Mouse (Mus musculus) testis, adult 2 months (tissue): ENCODE data around the gene Pgls. TPM values are rescaled to one million over a fixed set of nuclear protein-coding genes. Genes with fewer than 3 reads are reported as not detected.

Experiments
- H3K27ac ChIP-seq: fragments of 200-500 bp; 2 replicates; pipeline ENCODE4 v1.5.1; 2012; ENCODE audit warnings: low read depth, low read length; ENCODE audit not compliant: control insufficient read depth, insufficient read depth
- H3K27me3 ChIP-seq: fragments of 200-500 bp; 2 replicates; pipeline ENCODE4 v1.6.1; 2012; ENCODE audit warnings: mild to moderate bottlenecking, low read length, moderate library complexity; ENCODE audit not compliant: control insufficient read depth, insufficient read depth
- H3K36me3 ChIP-seq: fragments of 200-500 bp; 2 replicates; pipeline ENCODE4 v1.6.1; 2012; ENCODE audit warnings: mild to moderate bottlenecking, low read length; ENCODE audit not compliant: control insufficient read depth, insufficient read depth
- H3K4me1 ChIP-seq: fragments of 200-500 bp; 2 replicates; pipeline ENCODE4 v1.6.1; 2012; ENCODE audit warnings: low read length; ENCODE audit not compliant: control insufficient read depth, insufficient read depth
- H3K4me3 ChIP-seq: fragments of 200-500 bp; 2 replicates; pipeline ENCODE4 v1.5.1; 2012; ENCODE audit warnings: low read depth, mild to moderate bottlenecking, low read length, moderate library complexity, mixed read lengths; ENCODE audit not compliant: control insufficient read depth
- CTCF ChIP-seq: fragments of 200-500 bp; IDR thresholded peaks from 2 replicates; pipeline ENCODE4 v1.5.1; 2012; ENCODE audit warnings: low read depth, mild to moderate bottlenecking, inconsistent platforms, low read length, moderate library complexity; ENCODE audit not compliant: control insufficient read depth, insufficient read depth, insufficient replicate concordance
- POLR2A ChIP-seq: fragments of 200-500 bp; IDR thresholded peaks from 2 replicates; pipeline ENCODE4 v1.6.1; 2012; ENCODE audit warnings: low read depth, mild to moderate bottlenecking, inconsistent platforms, low read length, moderate library complexity; ENCODE audit not compliant: control insufficient read depth
- polyA plus RNA-seq: library from polyadenylated mRNA; depleted of rRNA; stranded (reverse); fragments of >200 nt; gene quantifications from 2 replicates; pipeline ENCODE4 v1.2.3, GENCODE M21; 2012

Pgls gene
- polyA plus RNA-seq, 1 experiment = 88.4 TPM

DNA sequence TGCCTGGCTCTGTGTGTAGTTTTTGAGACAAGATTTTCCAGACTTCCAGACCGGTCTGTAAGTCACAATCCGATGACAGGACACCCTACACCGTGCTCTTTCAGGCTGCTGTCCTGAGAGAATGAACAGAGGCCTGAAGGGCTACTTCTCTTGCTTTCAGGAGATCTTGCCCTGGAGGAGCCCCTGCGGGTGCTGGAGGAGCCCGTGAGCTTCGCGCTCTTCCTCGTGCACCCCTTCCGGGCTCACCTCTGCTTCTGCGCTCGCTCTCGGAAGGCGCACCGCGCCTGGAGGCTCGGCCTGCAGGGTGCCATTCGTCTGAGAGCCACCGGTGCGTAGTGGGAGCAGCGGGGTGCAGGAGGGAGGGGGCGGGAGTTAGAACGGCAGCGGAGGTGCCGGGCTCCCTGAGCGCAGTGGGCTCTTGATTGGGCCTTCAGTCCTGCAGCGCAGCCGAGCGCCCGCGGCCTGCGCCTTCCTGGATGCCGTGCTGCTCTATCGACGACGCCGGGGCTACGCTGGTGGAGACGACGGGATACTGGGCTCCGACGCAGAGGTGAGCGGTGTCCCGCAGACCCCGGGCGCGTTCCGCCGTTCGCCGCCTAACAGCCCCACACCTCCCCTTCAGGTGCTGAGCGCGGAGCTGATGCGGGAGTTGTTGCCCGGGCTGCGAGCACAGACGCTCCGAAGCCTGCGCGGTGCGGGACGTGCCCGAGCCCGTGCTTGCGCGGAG is 10.1 kb downstream of the Pgls start:
- H3K36me3 ChIP-seq = no peaks in the 10 kb centered on the region
- H3K4me1 ChIP-seq = peaks cover 7% of the 10 kb centered on the region
- H3K27ac ChIP-seq = no peak overlapping the region
- H3K4me3 ChIP-seq = peak overlapping the region; percentile 65
- TF ChIP-seq POLR2A = no peak
- no peak for TF ChIP-seq CTCF
- no peaks in the 10 kb centered on the region for H3K27me3 ChIP-seq

GRCm38 (mm10) chr8:71602666-71603334 is 10.8 kb downstream of the Pgls start:
- TF ChIP-seq CTCF (no peak), POLR2A (no peak)
- H3K36me3 ChIP-seq = no peaks in the 10 kb centered on the region
- peak overlapping the region; percentile 65 for H3K4me3 ChIP-seq
- H3K27me3 ChIP-seq = no peaks in the 10 kb centered on the region
- no peak overlapping the region for H3K27ac ChIP-seq
- H3K4me1 ChIP-seq = peaks cover 7% of the 10 kb centered on the region

DNA sequence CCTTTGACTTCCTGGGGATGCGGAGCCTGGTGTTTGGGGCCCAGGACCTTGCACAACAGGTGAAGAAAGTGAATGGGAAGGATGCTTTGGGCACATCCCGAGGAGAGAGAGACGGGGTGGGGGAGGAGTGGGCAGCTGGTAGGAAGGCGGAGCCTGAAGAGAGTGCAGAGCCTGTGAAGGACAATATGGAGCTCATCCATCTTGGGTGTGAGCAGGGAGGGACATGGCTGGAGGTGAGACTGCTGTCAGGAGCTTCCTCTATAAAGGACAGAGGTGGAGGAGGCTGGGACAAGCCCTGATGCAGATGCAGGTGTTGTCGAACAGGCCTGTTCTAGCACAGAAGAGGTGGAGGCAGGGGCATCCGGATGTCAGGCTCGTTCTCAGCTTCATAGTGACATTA is 12.0 kb downstream of the Pgls start:
- no peak for TF ChIP-seq POLR2A
- no peak for TF ChIP-seq CTCF
- Histone ChIP-seq H3K36me3 (no peaks in the 10 kb centered on the region), H3K4me1 (peaks cover 7% of the 10 kb centered on the region), H3K4me3 (no peak overlapping the region), H3K27me3 (no peaks in the 10 kb centered on the region), H3K27ac (no peak overlapping the region)

GRCm38 (mm10) chr8:71610822-71611651 is 19.1 kb downstream of the Pgls start, which contains the start of gene Colgalt1:
Gene Colgalt1 (plus strand): TSS chr8:71610998.
- H3K4me3 ChIP-seq = peak within 1 kb of the TSS; percentile 91
- H3K36me3 ChIP-seq = no peaks in the 10 kb centered on the region
- peak within 1 kb of the TSS; percentile 75 for H3K27ac ChIP-seq
- peak; percentile 60 for TF ChIP-seq POLR2A
- TF ChIP-seq CTCF = no peak
- peaks cover 12% of the 10 kb centered on the region for H3K4me1 ChIP-seq
- H3K27me3 ChIP-seq = no peaks in the 10 kb centered on the region

DNA sequence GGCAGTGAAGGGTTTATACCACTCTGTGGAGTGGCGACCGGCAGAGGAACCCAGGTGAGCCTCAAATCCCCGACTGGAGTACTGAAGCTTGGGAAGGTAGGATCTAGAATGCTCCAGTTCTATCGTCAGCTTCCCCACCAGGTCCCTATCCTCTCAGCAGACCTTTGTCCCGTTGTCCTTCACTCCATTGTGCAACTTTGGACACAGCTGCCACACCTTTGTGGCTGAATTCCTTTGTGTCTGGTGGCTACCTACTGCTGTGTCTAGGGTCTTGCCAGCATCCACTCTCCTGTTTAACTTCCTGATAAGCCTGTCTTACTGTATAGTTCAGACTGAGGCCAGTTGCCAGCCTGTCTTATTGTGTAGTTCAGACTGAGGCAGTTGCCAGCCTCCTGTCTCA is 20.2 kb downstream of the Pgls start:
- Histone ChIP-seq H3K4me3 (no peak overlapping the region), H3K27me3 (no peaks in the 10 kb centered on the region), H3K4me1 (peaks cover 12% of the 10 kb centered on the region), H3K36me3 (no peaks in the 10 kb centered on the region), H3K27ac (no peak overlapping the region)
- no peak for TF ChIP-seq CTCF
- TF ChIP-seq POLR2A = no peak

DNA sequence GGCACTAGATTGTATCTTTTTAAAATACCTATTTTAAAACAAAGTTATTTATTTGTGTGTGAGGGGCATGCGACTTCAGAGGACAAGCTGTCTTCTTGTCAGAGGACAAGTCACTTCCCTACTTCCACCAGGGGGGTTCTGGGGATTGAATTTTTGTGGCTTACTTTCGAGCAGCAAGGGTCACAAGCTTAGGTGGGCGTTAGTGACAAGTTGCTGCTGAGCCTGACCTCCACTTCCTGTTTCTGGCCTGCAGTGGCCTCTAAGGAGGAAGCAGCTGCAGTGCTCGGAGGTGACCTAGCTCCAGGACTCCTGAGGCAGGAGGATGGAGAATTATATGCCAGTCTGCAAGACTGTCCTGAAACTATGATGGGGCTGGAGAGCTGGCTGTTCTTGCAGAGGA is 21.4 kb downstream of the Pgls start:
- Histone ChIP-seq H3K4me1 (peaks cover 12% of the 10 kb centered on the region), H3K27me3 (no peaks in the 10 kb centered on the region), H3K27ac (no peak overlapping the region), H3K4me3 (no peak overlapping the region), H3K36me3 (no peaks in the 10 kb centered on the region)
- TF ChIP-seq CTCF (no peak), POLR2A (no peak)

GRCm38 (mm10) chr8:71619786-71620185 is 27.8 kb downstream of the Pgls start:
- no peaks in the 10 kb centered on the region for H3K36me3 ChIP-seq
- no peaks in the 10 kb centered on the region for H3K27me3 ChIP-seq
- no peak for TF ChIP-seq CTCF
- no peak for TF ChIP-seq POLR2A
- no peaks in the 10 kb centered on the region; the same call in 1 of the 2 replicates for H3K4me1 ChIP-seq
- peak overlapping the region; percentile 57 for H3K4me3 ChIP-seq
- H3K27ac ChIP-seq = no peak overlapping the region
